Mouse (Mus musculus) spleen, adult 2 months (tissue): ENCODE data around the gene Tom1l2. TPM values are rescaled to one million over a fixed set of nuclear protein-coding genes. Genes with fewer than 3 reads are reported as not detected.

ENCODE experiments used
- DNase-seq, 2 experiments: peaks; one replicate each; pipeline versions ENCODE4 v3.0.0 to v3.0.0-alpha.2; 2012 to 2021; ENCODE audit warnings: low spot score in 2 of 2, low read depth in 1 of 2
- H3K27ac ChIP-seq: fragments of 200-500 bp; 2 replicates; pipeline ENCODE4 v1.5.1; 2012; ENCODE audit warnings: low read length, inconsistent platforms; ENCODE audit not compliant: insufficient read depth
- H3K27me3 ChIP-seq: fragments of 200-500 bp; 2 replicates; pipeline ENCODE4 v1.6.1; 2012; ENCODE audit warnings: mild to moderate bottlenecking, moderate library complexity, low read length, inconsistent platforms; ENCODE audit not compliant: control insufficient read depth, insufficient read depth
- H3K36me3 ChIP-seq: fragments of 200-500 bp; 2 replicates; pipeline ENCODE4 v1.6.1; 2012; ENCODE audit warnings: mild to moderate bottlenecking, low read length, inconsistent platforms; ENCODE audit not compliant: control insufficient read depth, insufficient read depth
- H3K4me1 ChIP-seq: fragments of 200-500 bp; 2 replicates; pipeline ENCODE4 v1.6.1; 2011; ENCODE audit warnings: inconsistent platforms; ENCODE audit not compliant: control insufficient read depth, insufficient read depth, insufficient read length
- H3K4me3 ChIP-seq: fragments of 200-500 bp; 2 replicates; pipeline ENCODE4 v1.5.1; 2011; ENCODE audit warnings: mild to moderate bottlenecking, inconsistent platforms; ENCODE audit not compliant: insufficient read depth, insufficient read length; ENCODE audit errors: extremely low read depth
- CTCF ChIP-seq: fragments of 200-500 bp; IDR thresholded peaks from 2 replicates; pipeline ENCODE4 v1.5.1; 2011; ENCODE audit warnings: mild to moderate bottlenecking, inconsistent platforms; ENCODE audit not compliant: insufficient read depth, insufficient read length, insufficient replicate concordance; ENCODE audit errors: extremely low read depth
- POLR2A ChIP-seq: fragments of 200-500 bp; IDR thresholded peaks from 2 replicates; pipeline ENCODE4 v1.6.1; 2011; ENCODE audit warnings: low read depth, low read length, inconsistent platforms
- WGBS: fragments of 180-500 bp; shearing (Covaris S2); methylation state at CpG from one replicate; pipeline ENCODE4 v1.1.7; 2018; 5-methylcytosine and 5-hydroxymethylcytosine counted together
- polyA plus RNA-seq: library from polyadenylated mRNA; depleted of rRNA; stranded (reverse); fragments of >200 nt; gene quantifications from 2 replicates; pipeline ENCODE4 v1.2.3, GENCODE M21; 2012

The Tom1l2 gene
- polyA plus RNA-seq, 1 experiment: 28.1 TPM

DNA sequence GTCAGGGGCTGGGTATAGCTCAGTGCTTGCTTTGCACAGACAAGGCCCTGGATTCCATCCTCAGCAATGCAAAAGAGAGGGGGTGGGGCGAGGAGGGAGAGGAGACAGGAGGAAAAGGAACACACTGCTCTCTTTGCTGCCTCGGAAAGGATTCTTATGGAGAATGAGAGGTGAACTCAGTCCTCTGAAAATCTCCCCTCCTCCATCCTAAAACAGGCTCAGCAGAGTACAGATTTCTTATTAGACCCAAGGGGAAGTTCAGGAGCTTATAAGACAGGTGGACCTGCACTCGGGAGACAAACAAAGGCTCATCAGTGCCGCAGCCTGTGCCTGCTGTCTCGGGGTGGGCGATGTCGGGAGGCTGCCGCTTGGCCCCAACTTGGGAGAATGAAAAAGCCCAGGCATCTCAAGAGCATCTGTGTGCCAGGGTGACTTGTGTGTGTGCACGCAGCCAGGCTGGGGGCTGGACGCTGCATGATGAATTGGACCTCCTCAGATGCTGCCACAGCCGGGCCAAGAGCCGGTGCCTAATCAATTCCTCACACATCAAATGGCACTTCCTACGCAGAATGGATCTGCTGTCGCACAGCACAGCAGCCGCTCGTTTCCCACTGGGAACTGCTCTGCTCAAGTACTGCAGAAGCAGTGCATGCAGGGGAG, 32.2 kb upstream of the Tom1l2 start:
- Histone ChIP-seq H3K4me1 (no peaks in the 10 kb centered on the region), H3K27me3 (no peaks in the 10 kb centered on the region), H3K27ac (no peak overlapping the region), H3K36me3 (no peaks in the 10 kb centered on the region), H3K4me3 (no peak overlapping the region)
- DNase-seq: no peak
- no peak for TF ChIP-seq CTCF
- no peak for TF ChIP-seq POLR2A
- whole genome bisulfite sequencing: 56% methylated on average over 16 of the region's 16 CpGs

DNA sequence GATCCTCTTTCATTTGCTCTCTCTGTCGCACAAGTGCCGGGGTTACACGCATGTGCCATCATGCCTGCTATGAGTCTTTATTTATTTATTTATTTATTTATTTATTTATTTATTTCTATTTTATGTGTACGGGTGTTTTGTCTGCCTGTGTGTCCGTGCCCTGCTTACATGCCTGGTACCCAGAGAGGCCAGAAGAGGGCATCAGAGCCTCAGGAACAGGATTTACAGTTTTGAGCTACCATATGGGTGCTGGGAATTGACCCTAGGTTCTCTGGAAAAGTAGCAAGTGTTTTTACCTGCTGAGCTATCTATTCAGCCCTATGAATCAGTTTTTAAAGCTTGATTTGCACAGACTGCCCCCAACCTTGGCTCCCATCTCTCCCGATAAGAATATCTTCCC, 30.8 kb upstream of the Tom1l2 start:
- DNase-seq: no peak
- TF ChIP-seq CTCF: no peak
- no peak for TF ChIP-seq POLR2A
- Histone ChIP-seq H3K4me1 (no peaks in the 10 kb centered on the region), H3K27ac (no peak overlapping the region), H3K27me3 (no peaks in the 10 kb centered on the region), H3K4me3 (no peak overlapping the region), H3K36me3 (no peaks in the 10 kb centered on the region)
- WGBS: 87% methylated on average over 6 of the region's 6 CpGs

DNA sequence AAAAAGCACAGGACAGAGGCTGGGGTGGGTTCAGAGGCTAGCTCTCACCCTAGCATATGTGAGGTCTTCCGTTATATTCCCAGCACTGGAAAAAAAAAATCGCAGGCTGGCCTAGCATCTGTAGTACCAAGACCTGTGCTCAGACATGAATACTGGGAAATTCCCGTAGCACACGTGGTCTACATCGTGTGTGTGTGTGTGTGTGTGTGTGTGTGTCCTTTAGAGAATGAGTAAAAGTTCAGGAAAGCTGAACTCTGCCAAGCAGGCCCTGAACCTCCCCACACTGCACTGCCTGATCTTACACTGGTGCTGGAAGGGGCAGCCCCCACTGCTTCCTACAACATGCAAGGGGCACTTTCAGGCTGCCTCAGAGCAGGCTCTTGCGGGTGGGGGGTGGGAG, 21.8 kb upstream of the Tom1l2 start:
- Histone ChIP-seq H3K4me3 (no peak overlapping the region), H3K27ac (no peak overlapping the region), H3K27me3 (no peaks in the 10 kb centered on the region), H3K4me1 (no peaks in the 10 kb centered on the region), H3K36me3 (no peaks in the 10 kb centered on the region)
- TF ChIP-seq POLR2A (no peak), CTCF (no peak)
- DNase-seq: no peak
- WGBS: 88% methylated on average over 6 of the region's 6 CpGs

DNA sequence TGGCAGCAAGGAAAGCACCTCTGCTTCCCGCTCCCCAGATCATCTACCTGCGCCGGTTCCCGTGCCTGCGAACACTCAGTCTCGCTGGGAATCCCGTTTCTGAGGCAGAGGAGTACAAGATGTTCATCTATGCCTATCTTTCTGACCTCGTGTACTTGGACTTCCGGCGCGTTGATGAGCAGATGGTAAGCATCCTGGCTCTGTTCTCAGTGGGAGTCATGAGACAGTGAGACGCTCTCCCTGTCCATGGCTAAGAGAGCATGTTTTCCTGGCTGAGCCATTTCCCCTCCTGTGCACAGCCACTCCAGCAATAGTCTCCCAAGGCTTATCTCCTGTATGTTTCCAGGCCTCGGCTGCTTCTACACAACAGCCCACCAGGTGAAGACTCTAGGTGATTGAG, 17.7 kb upstream of the Tom1l2 start:
- DNase-seq: no peak
- no peak for TF ChIP-seq POLR2A
- no peak for TF ChIP-seq CTCF
- WGBS: 91% methylated on average over 13 of the region's 13 CpGs

DNA sequence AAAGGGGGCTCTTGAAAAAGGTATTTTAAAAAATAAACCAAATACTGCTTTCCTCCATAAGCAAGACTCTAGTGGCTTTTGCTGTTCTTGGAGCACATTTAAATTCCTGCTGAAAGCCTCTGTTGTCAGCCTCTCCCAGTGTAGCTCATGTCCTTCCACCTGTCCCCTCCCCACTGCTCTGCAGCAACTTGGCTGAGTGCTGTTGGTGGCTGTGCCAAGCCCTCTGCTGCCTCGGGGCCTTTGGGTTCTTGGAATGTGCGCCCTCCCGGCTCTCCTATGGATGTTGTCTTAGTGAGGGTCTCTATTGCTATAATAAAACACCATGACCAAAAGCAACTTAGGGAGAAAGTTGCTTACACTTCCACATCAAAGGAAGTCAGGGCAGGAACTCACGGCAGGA, 16.7 kb upstream of the Tom1l2 start:
- Histone ChIP-seq H3K4me3 (no peak overlapping the region), H3K36me3 (no peaks in the 10 kb centered on the region), H3K27ac (no peak overlapping the region), H3K27me3 (no peaks in the 10 kb centered on the region), H3K4me1 (no peaks in the 10 kb centered on the region)
- DNase-seq: no peak
- 90% methylated on average over 4 of the region's 4 CpGs for WGBS
- TF ChIP-seq POLR2A: no peak
- no peak for TF ChIP-seq CTCF

More for the DNA sequence above, 17.7 kb upstream of the Tom1l2 start:
- Histone ChIP-seq H3K27me3 (no peaks in the 10 kb centered on the region), H3K27ac (no peak overlapping the region), H3K4me1 (no peaks in the 10 kb centered on the region), H3K36me3 (no peaks in the 10 kb centered on the region), H3K4me3 (no peak overlapping the region)

DNA sequence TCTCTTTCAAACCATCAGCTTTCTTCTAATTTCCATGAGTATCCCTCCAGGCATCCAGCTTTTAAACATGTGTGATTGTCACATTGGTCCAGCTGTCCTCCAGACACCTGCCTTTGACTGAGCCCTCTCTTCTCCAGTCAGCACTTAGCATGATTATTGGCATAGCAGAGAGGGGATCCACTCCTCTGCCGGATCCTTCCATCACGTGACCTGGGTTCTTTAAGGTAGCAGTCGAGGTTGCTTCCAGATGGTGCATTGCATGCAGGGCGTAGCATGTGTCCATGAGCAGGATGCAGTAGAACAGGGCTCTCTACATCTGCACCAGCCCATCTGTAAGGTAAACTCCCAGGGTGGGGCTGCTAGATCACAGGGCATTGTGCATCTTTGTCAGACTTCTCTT, 16.2 kb upstream of the Tom1l2 start:
- H3K27me3 ChIP-seq: no peaks in the 10 kb centered on the region
- no peak overlapping the region for H3K27ac ChIP-seq
- DNase-seq: no peak
- TF ChIP-seq POLR2A (no peak), CTCF (no peak)
- H3K4me3 ChIP-seq: no peak overlapping the region
- WGBS: 70% methylated on average over 4 of the region's 4 CpGs
- no peaks in the 10 kb centered on the region for H3K4me1 ChIP-seq
- no peaks in the 10 kb centered on the region for H3K36me3 ChIP-seq

DNA sequence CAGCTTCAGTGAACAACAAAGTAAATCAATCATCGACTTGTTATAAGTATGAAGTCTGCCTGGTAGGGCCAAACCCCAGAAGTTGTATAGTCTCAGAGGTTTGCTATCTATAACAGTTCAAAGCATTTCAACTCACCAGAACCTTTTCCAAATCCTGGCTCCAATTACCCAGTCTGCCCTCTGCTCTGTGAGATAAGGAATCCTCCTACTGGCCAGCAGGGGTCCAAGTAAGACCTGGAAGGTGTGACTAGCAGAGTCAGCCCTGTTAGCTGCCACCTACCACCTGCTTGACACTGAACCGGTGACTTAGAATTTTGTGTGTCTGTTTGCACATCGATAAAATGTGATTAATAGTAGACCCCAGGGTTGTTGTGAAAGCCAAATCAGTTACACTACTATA, 14.6 kb upstream of the Tom1l2 start:
- no peak for TF ChIP-seq CTCF
- TF ChIP-seq POLR2A: no peak
- 81% methylated on average over 3 of the region's 3 CpGs for WGBS
- Histone ChIP-seq H3K27me3 (no peaks in the 10 kb centered on the region), H3K4me1 (no peaks in the 10 kb centered on the region), H3K4me3 (no peak overlapping the region), H3K36me3 (no peaks in the 10 kb centered on the region), H3K27ac (no peak overlapping the region)
- DNase-seq: no peak
